Mouse (Mus musculus) induced T-regulatory cell, adult 2 months (primary cell): ENCODE results near the gene Phf11c.
"Not testable (repeated sequence)": the region's sequence is repeated elsewhere in the genome, so short reads cannot be mapped to it uniquely, and the experiment has no call there.

Experiments used
- DNase-seq: peaks from one replicate; pipeline ENCODE4 v3.0.0-alpha.2; 2012; ENCODE audit warnings: low read depth

Phf11c gene

GRCm38 (mm10) chr14:59395281-59395680 lies at the start of gene Phf11c:
Gene Phf11c (minus strand): TSS chr14:59395381.
- DNase-seq, result no peak

DNA sequence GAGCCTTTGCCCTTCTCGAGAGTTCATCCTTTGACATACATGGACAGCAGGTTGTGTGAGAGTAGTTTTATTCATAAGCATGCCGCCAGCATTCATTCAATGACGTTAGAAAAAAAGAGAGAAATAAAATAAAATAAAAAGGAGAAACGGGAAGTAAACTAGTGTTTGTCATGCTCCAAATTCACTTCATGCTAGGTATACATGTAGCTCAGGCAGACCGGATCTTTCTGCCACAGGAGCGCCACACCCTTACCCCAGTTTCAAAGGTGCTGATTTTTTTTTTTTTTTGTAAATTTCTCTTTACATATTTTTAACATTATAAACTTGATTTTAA lies 46.3 kb upstream of the Phf11c start:
- DNase-seq, result no peak

DNA sequence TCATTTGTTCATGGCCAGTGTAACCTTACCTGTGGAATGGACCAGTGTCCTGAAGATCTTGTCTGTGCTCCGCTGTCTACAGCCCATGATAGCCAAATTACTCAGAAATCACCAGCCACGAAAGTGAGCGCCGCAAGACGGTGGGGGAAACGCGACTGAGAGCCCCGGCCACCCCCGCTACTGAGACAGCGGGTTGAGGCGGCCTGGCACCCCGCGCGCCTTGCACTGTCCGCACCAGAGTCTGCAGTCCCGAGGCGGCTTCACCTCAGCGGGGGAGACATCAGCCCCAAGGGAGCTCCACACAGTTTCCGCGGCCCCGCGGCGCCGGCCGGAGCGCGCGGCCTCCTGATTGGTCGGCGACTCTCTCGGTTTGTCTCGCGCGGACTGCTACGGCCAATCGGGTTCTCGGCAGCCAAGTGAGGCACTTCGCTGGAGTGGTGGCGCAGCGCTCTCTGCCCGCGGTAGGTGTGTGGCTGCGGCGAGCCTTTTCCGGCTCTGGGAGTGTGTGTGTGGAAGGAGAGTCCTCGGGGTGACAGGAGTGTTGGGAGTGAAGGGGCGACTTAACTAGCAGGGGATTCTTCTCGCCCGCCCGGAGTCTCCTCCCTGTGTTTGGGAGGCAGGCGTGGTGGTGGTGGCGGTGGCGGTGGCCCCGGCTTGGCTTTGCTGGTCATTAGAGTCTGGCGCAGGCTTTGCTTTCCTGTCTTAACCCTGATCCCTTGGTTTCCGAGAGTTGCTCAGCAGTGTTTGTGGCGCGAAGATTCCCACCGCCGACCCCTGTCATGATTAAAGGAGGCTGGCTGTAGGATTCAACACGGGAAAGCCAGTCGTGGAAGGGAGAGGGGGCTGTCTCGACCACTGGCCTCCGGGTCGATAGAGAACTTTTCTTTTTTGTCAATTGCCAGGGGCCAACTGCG lies 45.6 kb upstream of the Phf11c start, which contains the start of the genes Setdb2 and Cab39l:
TSS of gene Setdb2 (minus strand) at position 327 of the 914 bp plus-strand sequence.
TSS of gene Cab39l (plus strand) at position 415 of the 914 bp plus-strand sequence.
- peak; percentile 96 for DNase-seq

DNA sequence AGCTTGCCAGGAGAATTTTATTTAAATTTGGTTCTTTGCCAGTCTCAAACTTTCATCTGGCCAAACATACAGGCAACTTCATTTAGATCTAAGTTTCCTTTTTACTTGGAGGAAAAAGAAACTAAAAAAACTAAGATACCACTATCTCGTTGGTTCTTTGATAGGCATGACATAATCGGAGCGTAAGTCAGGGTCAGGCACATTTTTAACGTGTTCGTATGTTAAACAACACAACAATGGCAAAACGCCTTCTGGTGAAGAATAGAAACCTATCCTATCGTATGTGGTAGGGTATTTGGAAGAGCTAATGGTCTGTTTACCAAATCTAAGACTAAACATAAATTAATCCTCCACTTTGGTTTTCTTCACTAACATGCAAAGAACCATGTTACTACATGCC lies 44.9 kb upstream of the Phf11c start:
- no peak for DNase-seq

GRCm38 (mm10) chr14:59438505-59438904 lies 43.3 kb upstream of the Phf11c start:
- peak; percentile 14 for DNase-seq

- DNase-seq, result no peak
Measured at GRCm38 (mm10) chr14:59437398-59437797, 42.2 kb upstream of the Phf11c start.

DNA sequence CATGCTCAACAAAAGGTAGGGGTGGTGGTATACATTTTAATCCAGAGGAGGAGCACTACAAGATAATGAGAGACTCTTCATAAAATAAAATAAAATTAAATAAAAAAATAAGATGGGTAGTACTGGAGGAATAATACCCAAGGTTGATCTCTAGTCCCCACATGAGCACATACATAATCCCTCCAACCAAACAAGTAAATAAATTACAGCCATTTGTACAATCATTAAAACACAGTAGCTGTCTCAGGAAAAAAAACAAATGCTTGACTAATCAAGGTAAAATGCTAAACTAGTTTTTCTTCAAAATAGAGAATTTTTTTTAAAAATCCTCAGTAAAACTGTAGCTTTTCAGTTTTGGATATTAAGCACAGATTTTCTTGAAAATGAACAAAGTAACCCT lies 40.0 kb upstream of the Phf11c start:
- DNase-seq, result no peak

GRCm38 (mm10) chr14:59433902-59434301 lies 38.7 kb upstream of the Phf11c start:
- peak; percentile 9 for DNase-seq

- DNase-seq, result no peak
Measured at GRCm38 (mm10) chr14:59430556-59430955, 35.4 kb upstream of the Phf11c start.

DNA sequence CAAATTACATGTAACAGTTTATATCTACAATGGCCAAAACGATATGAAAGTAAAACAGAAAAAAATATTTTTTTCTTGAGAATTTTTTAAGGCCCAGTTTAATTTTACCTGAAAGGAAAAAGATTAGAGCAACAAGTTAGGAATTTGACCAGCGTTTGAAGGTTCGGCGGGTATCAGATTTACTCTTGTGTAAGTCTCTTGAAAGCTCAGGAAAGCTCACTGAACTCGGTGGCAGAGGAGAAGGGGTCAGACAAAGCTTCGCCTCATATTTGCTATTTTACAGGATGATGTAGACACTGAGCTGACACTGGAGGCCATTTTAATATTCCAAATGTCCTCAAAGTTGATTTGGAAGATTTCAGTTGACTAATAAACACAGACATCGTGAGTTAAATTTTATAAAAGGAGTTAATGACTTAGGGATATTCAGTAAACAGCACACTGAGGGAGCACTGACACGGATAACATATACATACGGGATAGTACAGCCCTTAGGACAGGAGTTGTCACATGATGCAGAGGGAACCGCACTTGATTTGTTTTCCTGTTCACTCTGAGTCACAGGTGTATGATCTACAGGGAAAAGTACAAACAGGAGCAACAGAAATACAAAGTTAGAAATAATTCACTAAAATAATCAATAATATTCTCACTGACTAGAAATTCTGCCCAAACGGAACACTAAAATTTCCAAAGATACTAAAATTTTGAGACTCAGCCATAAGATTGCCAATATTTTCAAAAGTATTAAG lies 27.9 kb upstream of the Phf11c start:
- DNase-seq, result no peak

DNA sequence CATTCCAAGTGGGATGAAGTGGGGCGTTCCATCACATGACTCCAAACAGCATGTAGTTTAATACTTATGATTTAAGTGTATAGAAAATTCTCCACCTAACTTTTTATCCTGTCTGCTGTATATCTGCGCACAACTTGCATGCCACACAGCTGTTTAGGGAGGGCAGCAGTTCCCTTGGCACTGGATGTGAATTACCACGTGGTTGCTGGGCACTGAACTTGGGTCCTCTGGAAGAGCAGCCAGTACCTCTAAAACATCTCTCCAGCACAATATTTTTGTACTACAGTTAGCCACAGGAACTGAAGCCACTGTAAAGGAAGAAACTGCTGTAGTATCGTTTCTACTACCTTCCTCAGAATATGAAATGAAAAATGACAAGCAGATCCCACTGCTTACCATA lies 23.0 kb upstream of the Phf11c start:
- no peak for DNase-seq

GRCm38 (mm10) chr14:59414979-59415378 lies 19.8 kb upstream of the Phf11c start:
- not testable (repeated sequence) for DNase-seq

GRCm38 (mm10) chr14:59396999-59397398 lies 1.8 kb upstream of the Phf11c start:
- peak; percentile 72 for DNase-seq

DNA sequence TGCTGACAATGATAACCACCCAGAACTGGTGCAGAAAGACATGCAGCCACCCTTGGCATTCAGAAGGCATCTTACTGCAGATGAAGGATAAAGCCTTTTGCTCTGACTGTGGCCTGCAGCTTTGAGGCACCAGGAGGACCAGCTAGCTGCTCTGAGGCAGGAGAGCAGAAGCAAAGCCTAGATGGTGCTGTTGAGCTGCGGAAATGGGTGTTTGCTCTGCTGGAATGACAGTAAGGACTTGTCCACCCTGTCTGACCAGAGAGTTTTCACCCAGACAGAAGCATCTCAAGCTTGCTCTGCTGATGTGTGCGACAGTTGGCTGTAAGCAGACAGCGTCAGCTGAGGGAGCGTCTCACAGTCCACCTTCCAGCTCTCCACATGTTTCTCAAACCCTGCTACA lies 5.0 kb downstream of the Phf11c start:
- not testable (repeated sequence) for DNase-seq

DNA sequence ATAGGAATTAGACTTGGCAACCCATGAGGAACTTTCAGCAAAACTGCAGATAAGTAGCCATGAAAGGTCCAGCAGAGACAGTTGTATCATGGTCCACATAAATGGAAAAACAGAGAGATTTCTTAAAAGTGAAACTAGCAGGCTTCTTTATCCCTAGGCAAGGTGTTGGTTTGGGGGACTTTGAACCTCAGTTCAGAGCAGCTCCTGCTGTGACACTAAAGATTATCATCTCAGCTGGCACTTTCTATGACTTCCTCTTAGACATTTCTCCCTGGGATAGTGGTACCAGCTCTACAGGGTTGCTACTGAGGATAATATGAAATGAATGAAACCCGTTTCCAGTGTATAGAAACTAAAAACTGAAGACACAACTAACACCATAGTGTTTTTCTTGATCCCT lies 5.6 kb downstream of the Phf11c start:
- DNase-seq, result no peak

- no peak for DNase-seq
Measured at GRCm38 (mm10) chr14:59370348-59371068, 24.7 kb downstream of the Phf11c start.

- DNase-seq, result no peak
Measured at GRCm38 (mm10) chr14:59366386-59367105, 28.6 kb downstream of the Phf11c start.

GRCm38 (mm10) chr14:59365244-59365644 lies 29.9 kb downstream of the Phf11c start, which contains the start of gene Phf11d:
Gene Phf11d (minus strand): TSS chr14:59365470.
- no peak for DNase-seq

DNA sequence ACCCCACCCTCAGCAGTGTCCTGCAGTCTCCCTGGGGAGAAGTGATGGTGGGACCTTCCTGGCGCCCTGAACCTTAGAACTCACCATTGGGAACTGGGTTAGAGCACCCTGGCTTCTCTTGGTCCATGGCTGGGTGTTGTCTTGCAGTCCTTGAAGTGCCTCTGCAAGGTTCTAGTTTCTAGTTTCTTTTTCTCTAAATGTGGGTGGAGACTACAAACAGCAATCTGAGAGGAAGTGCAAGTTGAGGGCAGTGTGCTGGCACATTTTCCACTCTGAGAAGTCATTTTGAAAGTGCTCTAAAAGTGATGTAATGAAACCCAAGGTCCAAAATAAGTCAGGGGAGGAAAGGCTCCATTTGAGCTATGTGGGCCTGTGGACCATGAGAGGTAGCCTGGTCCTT lies 54.0 kb downstream of the Phf11c start, which contains the start of gene Phf11b:
TSS of gene Phf11b (minus strand) at position 163 of the 400 bp plus-strand sequence.
- DNase-seq, result peak; percentile 83

DNA sequence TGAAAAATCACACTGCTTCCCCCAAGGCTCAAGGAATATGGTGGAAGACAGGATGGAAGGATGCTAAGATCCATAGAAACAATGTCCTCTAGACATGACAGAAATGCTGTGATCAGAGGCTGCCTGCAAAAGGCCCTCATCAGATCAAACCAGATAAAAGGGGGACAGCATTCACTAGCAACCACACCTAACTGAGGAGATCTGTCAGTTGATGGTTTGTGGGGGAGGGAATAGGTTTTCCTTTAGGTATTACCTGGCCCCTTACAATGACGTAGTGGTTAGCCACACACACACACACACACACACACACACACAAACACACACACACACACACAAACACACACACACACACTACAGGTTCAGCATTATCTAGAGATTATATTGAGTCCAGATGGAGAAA lies 55.6 kb downstream of the Phf11c start:
- DNase-seq, result peak; percentile 50

GRCm38 (mm10) chr14:59336056-59336455 lies 59.1 kb downstream of the Phf11c start:
- DNase-seq, result not testable (repeated sequence)
